Mouse (Mus musculus) gastrocnemius, postnatal 10 days (tissue): ENCODE measurements around the gene Nlrx1. TPM values are rescaled to one million over a fixed set of nuclear protein-coding genes. Genes with fewer than 3 reads are reported as not detected.

Source experiments
- DNase-seq: peaks from one replicate; pipeline ENCODE4 v3.0.0; 2021; ENCODE audit warnings: mixed read lengths
- total RNA-seq, 2 experiments: library from RNA; stranded (reverse); gene quantifications; 2 replicates each; pipeline ENCODE4 v1.2.3; 2021

The Nlrx1 gene
- total RNA-seq, 2 experiments from 2014 or later: 21.6 to 23.0 TPM

DNA sequence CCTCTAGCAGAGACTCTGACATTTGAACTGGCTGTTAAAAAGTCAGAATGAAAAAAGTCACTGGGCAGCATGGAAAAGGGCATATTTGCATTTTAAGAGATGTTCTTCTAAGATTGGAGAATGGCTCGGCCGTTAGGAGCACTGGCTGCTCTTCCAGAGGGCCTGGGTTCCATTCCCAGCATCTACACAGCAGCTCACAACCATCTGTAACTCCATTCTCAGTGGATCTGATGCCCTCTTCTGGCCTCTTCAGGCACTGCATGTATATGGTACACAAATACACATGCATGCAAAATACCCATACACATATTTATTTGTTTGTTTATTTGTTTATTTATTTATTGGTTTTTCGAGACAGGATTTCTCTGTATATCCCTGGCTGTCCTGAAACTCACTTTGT, 678 bp upstream of the Nlrx1 start:
- no peak for DNase-seq

DNA sequence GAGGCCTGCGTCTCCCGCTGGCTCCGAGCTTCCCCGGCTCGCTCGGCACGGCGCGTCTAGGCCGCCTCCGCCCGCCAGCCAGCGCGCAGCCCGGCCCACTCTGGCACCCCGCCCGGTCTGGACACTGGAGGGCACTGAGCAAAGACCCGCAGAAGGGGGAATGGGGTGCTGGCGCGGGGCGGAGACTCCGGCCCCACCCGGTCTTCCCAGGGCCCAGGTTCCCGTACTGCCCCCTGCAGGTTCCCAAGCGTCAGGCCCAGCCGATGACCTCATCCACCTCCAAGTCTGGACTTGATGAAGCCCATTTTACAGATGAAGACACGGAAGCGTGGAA, 405 bp downstream of the Nlrx1 start:
- DNase-seq: peak; percentile 96

DNA sequence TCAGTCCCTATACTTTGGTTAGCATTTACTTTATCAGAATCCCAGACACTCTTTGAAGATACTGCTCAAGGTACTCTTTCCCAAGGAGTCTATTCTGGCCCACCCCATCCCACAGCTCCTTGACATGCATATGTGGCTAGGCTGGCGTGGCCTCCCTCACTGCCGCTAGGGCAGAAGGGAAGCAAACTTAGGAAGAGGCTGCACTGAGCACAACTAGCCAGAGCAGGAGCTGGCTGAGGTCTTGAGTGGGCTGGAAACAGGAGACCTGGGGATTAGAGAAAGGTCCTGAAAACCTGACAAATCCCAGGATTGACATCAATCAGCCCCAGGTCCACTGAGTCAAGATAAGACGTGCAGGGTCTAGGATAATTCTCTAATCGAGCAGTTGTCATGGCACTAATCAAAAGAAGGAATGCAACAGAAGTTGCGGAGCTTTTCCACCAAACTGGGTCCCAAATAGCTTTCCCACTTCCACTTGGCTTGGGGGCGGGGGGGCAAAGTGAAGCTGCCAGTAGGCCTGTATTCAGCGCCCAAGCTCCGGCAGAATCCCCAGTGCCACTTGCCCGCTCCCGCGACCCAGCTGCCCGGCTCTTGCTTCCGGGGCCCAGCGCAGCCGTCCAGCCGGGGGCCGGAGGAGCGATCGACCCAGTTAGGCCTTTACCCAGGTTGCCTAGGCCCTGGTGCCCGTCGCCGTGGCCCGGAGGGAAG, 926 bp downstream of the Nlrx1 start:
- peak; percentile 41 for DNase-seq

DNA sequence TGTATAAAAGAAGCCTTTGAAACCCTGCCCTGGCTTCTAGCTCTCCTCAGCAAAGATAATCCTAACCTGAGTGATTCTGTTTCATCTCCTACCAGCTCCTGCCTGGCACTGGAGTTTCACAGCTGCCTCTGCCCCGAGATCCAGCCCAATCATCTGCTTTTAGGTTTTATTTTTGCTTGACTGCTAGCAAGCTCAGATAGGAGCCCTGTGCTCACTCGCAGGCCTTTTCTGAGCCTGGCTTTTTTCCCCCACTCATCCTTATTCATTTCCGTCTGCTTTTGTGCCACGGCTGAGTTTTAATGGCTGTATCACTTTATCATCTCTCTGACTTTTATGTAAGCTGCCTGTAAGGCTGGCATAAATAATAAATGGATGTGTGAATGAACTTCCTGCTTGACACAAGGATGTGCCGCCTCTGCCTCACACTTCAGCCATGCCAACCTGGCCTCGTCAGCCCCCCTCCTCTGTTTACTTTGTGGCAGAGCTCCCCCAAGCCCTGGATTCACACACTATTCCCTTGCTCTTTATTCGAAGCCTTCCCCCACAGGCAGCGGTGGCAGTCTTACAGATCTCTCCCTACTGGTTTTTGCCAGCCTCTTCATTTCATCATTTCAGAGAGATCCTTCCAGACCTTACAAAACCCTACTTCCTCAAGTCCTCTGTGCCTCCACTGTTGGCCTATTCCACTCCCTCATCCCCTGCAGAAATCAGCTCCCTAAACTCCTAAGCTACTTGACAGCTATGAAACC, 1.7 kb downstream of the Nlrx1 start:
- no peak for DNase-seq

DNA sequence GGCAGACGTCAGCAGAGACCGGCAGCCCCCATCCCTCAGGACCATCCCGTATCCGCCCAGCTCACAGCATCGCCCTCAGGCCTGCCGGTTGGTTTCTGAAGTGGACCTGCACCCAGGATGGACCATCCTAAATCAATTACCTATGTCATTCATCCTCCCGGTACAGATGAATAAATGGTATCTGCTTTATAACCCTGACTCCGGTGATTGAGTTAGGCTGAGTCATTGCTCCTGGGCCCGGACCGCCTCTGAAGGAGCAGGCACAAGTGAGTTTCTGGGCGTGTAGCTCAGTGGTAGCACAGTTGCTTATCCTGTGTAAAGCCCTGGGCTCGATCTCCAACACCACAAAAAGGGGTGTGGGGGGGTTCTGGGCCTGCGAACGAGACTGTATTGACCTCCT, 7.0 kb downstream of the Nlrx1 start:
- no peak for DNase-seq

DNA sequence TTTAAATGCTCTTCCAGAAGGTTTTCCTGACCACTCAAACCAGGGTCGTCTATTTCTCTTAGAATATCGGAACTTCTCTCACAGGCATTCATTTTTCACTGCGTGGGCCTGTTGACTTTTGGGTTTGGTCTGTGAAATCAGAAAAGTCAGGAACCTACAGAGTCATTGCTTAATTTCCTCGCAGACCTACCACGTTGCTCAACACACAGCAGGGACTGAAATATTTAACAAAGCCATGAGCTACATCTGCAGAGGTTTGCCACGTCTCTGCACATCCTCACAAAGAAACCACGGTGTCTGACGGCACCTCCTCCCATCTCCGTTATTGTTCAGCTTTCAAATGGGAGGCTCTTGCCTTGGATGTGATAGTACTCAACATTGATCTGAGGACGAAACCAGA, 9.4 kb downstream of the Nlrx1 start:
- DNase-seq: no peak

DNA sequence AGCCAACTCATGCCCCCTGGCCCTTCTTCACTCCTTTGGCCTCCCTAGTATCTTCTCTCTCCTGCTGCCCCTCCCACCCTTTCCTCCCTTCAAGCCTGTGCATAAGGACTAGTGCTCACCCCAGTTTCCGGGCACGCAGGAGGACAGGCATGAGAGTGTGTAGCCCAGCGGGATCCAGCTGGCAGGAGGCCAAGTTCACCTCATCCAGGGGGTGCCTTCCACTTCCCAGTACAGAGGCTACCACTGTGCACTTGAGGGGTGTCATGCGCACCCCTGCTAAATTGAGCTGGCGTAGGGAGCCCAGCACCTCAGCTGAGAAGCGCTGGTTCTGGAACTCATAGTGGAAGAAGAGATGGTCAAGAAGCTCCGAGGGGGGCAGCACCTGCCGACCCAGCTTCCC, 12.2 kb downstream of the Nlrx1 start:
- DNase-seq: no peak

DNA sequence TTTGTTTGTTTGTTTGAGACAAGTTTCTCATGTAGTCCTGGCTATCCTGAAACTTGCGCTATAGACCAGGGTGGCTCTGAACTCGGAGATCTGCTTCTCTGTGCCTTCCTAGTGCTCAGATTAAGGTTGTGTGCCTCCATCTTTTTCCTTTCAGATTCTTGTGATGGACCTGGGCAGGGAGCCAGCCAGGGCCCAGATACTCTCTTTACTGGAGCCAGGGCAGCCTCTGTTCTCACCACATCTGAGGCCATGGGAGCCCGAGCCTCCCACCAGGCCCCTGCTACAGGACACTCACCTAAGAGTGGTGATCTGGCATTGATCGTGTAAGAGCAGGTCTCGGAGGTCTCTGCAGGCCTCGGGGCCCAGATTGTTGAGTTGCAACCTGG, 13.3 kb downstream of the Nlrx1 start:
- no peak for DNase-seq

DNA sequence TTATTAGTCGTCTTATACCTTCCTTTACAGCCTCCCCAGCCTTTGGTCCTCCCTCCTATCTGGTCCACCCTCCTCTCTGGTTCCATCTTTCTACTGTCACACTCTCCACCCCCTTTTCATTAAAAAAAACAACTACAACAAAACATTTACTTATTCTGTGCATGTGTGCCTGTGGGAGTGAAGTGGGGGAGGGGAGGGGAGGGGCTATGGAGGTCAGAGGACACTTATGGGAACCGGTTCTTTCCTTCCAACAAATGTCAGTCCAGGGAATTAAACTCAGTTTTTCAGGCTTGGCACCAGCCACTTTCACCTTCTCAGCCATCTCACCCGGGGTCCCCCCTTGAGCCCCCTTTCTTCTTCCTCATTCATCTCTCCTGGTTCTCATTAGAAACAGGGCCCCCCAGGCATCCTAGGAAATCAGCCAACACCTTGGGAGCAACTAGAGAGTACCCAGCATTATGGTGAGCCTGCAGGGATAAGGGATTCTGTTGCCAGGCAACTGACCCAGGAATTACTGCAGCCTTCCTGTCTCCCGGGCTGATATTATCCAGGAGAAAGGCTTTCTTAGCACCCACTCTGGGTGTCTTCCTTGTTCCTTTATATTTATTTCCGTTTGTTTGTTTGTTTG, 13.8 kb downstream of the Nlrx1 start:
- DNase-seq: no peak

DNA sequence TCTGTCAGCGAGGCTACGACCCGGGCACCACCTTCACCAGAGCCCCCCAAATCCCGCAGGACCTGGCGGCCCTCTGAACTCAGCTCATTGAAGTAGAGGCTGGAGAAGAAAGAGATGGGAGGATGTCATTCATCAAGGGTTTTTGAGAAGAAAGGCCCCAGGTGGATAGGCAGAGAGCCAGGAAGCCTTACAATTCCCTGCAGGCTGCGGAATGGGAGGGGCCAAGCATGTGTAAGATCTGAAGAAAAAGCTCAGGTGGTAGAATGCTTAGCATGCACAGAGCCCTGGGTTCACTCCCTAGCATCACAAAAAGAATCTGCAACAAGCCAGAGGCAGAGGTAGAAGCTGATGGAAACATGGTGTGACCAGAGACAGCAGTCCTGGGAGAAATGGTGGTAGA, 15.0 kb downstream of the Nlrx1 start:
- DNase-seq: no peak

DNA sequence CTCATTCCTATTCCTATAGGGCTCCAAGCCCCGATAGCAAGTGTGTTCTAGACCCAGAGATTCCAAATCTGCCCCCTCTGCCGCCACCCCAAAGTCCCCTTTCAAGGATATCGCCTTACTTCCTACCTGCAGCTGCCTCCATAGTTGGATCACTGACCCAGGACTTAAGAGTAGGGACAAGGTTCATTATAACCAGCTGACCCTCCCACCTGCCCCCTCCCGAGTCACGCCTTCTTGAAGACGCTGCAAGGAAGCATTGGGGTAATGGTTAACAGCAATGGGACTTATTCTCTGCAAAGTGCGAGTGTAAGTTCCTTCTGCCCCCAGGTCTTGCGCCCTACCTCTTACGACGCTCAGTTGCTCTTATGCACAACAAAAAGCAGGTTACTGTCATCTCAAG, 17.1 kb downstream of the Nlrx1 start, which contains the start of gene Pdzd3:
Gene Pdzd3, minus strand, starts transcription at position 158 of the 400 bp plus-strand sequence.
- no peak for DNase-seq

DNA sequence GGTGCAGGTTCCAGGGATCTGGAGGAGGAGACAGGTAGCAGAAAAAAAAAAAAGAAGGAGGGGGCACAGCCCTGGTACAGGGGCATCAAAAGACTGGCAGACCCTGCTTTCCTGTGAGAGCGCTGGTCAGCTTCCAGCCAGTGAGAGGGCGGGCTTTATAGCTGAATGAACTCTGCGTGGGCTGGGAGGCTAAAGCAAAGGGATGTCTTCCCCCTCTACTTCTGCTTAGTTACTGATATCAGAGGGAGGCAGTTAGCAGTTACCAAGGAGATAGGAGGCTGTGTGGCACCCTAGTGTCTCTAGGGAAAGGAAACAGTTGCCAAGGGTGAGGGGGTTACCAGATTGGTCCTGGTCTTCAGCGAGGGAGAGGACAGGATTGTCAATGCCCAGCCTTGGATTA, 18.0 kb downstream of the Nlrx1 start:
- no peak for DNase-seq

DNA sequence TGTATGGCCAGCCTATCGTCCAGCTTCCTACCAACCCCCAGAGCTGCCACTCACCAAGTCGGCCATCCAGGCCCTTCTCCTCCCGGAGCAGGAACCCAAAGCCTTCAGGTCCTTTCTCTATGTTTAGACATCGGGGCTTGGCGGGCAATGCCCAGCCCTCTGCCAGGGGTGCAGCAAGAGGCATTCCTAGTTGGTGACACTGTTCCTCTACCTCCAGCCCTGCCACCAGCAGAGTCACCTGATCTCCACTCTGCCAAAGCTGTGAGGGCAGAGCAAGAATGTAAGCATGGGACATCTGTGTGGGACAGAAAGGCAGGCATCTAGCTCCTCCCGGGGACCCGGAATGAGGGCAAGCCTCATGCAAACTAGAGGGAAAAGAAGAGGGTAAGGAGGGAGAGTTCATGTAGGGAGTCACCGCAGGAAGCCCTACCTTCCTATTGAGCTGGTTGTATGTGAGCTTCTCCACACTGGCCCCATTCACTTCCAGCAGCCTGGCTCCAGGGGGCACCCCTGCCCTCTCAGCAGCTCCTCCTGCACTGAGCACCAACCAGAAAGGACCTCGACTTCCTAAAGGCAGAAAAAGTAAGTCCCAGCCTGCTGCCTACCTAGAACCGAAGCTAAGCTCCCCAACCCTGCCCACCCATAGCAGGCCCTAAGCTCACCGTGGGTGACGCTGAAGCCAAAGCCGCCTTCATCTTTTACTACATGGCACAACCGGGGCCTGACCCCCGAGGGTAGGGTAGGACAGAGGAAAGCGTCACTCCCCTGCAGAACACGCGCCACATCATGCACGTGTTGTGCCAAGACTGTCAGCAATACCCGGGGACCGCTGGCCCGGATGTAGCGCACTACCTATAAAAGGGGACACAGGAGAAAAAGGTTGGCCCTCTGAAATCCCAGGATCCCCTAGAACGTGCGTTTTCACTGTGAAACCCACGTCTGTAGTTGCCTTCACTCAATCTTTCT, 18.9 kb downstream of the Nlrx1 start:
- DNase-seq: peak; percentile 56

DNA sequence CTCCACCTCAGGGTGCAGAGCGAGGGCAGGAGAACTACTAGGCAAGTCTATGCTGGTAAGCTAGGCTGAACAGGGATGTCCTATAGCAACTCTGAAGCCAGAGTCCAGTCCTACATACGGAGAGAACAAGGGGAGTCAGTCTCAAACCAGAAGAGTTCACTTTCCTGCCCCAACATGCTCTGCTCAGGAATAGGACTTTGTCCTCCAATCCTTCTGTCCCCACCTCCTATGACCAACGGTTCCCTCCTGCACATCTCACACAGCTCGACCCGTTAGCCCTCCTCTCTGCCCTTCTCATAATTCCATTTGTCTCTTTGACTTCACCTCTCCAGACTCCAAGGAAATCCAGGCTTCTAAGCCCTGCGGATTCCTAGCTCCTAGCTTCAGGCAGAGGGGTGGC, 20.5 kb downstream of the Nlrx1 start:
- no peak for DNase-seq

DNA sequence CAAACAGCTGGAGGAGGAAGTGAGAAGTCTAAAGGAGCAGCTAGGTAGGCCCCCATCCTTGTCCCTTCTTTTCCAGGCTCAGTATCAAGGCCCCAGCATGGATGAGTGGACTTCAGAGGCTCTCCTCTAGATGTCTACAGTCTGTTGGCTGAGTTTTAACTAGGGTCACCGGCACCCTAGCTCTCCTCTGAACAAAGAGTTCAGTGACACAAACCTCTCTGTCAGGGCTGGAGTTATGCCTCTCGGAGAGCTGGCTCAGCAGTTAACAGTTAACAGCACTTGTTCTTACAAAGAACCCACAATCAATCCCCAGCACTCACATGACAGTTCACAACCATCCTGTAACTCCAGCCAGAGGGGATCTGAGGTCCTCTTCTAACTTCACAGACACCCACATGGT, 24.8 kb downstream of the Nlrx1 start:
- no peak for DNase-seq

DNA sequence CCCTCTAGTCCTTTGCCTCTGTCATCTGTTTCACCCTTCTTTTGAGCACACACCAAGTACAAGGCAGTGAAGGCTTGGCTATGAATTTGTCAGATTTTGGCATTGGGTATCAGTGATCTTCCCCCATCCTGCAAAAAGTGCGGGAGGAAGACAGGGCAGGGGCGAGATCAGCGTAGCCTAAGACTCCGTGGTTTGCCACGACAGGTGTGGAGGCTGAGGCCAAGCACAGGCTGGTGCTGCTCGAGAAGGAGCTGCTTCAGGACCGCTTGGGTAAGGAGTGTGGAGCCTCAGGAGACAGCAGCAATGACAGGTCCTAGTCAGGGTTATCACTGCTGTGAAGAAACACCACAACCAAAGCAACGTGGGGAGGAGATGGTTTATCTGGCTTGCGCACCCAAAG, 27.0 kb downstream of the Nlrx1 start:
- no peak for DNase-seq

DNA sequence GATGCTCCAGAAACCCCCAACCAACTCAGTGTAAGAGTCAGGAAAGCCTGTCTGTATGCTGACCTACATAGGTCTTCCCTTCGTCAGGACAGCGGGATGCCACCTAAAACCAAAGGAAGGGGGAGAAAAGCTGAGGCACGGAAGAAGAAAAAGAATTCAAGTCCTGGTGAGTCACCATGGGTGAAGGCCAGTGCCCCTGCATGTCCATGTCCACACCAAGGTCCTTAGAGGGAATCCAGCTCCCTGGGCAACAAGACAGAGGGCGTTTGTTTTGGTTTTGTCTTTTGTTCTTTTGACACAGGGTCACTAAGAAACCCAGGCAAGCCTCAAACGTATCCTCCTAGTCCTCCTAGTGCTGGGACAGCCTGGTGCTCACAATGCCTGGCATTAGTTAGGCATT, 27.5 kb downstream of the Nlrx1 start:
- DNase-seq: no peak

DNA sequence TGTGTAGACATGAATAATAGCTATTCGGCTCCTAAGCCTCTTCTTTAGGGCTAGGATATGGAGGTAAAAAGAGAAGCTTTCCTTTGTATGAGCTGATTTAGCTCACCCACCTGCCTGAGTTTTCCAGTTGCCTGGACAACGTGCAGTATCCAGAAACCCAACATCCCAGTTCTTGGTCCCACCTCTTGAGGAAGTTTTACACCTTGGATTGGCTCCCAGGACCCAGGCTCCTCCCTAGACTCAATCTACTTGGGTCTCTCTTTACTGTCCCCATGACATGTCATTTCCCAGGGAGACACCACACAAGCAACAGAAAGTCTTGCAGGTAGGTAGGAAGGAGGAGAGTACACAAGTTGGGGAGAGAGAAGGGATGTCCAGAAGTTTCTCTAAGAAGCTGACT, 28.0 kb downstream of the Nlrx1 start, which contains the start of gene Ccdc153:
Gene Ccdc153, plus strand, starts transcription at position 278 of the 400 bp plus-strand sequence.
- no peak for DNase-seq

DNA sequence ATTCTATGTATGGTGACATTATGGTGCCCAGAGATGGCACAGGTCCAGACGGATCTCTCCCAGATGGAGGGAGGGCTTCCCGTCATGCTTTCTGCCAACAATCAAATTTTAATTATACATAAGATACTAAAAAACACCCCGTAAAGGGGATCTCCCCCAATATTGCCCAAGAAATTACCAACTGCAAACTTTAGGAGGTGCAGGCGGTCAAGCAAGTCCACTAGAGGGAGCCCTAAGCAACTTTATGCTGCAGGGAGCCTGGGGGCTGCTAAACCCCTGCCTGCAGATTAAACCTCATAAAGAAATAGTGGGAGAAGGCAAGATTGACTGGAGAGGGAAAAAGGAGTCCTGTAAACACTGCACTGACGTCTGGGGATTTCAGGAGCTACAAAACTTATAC, 29.0 kb downstream of the Nlrx1 start:
- DNase-seq: peak; percentile 51

DNA sequence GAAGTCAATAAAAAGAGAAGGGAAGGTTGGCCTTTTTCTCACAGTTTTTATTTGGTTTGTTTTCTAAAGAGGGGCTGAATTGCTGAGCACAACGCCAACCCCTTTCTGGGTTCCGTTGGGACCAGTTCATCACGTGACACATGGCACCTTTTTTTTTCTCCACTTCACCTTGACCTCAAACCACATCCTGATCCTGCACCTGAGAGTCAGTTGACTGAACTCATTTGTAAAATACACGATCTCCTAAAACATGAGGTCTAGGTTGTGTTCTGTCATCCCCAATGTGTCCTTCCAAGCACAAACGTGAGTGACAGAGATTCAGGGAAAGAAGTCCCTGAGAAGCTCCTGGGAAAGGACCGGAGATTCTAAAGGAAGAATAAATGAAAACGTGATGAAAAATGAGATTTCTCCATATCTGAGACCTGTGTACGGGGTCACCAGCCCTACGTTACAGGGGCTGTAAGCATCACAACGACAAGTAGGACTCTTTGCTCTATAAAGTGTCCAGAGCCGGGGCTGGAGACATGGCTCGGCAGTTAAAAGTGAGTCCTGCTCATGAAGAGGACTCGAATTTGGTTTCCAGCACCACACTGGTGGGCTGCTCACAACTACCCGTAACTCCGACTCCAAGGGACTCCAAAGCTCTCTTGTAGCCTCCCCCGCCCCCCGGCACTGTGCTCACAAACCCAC, 29.8 kb downstream of the Nlrx1 start:
- no peak for DNase-seq

DNA sequence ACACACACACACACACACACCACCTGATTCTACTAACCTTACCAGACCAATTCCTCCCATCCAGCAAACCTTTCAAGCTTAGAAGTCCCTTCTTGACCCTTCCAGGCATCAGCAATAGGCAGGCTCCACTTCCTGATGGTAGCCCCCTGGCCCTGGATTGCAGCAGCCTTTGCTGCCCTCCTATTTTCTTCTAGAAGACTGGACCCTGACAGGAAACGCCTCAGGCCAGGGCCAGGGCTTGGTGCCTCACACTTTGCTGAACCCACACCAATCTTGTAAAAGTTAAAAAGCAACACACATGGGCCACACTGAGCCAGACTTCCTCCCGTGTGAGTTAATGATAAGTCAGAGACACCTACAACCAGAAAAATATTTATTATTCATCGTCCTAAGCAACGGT, 31.3 kb downstream of the Nlrx1 start:
- no peak for DNase-seq

DNA sequence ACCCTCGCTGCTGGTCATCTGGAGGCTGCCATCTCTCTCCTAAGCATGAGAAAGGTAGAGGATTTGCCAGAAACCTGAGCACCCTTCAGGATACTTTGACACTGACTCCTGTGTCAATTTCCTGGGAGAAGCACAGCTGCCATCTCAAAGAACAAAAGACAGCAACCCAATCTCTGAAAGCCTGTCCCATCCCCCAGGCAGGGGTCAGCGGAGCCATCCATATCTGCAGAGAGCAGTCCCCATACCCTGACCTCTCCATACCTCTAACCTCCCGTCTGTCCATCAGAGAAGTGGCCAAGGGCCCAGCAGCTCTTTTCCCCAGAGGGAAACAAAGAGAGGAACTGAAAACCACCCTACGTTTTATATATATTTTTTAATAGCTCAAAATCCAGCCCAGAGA, 31.8 kb downstream of the Nlrx1 start:
- DNase-seq: no peak
